14 mouse cellular contexts compared by ENCODE assay signal in the genomic region with DNA sequence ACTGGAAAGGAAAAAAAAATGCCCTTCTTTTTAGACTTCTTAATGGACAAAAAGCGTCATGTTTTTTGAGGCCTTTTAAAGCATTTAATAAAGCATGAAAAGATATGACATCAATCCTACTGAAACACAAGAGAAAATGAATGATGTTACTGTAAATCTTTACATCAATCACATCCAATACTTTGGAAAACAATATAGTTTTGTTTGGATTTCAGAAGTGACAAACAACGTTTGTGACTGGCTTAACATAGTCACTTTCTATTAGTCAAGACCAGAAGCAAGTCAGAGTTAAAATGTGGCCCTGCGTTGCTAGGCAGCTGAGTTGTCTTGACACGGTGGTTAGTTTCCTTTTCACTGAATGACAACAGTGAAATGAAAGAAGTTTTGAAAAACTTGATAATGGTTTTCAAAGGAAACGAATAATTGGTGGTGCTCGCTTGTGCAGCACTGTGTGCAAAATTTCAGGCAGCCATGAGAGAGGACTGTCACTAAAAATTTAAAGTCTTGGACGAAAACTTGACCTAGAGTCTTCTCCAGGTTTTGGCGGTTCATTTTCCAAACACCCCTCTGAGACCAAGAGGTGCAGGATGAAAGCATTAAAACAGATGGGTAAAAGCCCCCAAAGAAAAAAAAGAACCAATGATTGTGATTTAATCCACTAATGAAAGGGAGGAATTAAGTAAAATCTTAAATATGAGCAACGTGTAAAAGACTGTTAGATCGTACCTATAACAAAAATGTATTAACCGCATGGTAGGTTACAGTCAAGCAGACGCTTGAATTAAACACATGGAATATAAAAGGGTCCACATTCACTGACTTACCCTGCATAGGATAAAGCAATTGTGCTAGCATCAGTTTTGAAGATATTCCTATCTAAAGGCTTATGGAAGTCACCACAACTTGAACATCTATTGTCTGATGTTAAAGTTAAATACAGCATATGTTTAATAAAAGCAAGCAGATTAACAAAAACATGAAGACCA.
DNase-seq lines count a peak whose midpoint lies in the region; ATAC-seq and TF ChIP-seq lines count a peak whose summit lies in the region.
"Had no signal": no experiment of that assay in that cellular context is flagged by ENCODE, and none has a peak within 500 bp of the region (broad histone marks: within the 10 kb centered on the region; RNA-seq: fewer than 3 reads in every experiment).

No protein-coding gene starts in this region.

- no peaks in the 10 kb centered on the region for H3K9me3 ChIP-seq in forebrain, embryonic 10.5 days
- no peaks in the 10 kb centered on the region for H3K9me3 ChIP-seq in forebrain, embryonic 16.5 days (ENCODE audit: control insufficient read depth, low read length)
- H3K9me3 ChIP-seq in hindbrain, embryonic 13.5 days: no peaks in the 10 kb centered on the region
- no peaks in the 10 kb centered on the region for H3K9me3 ChIP-seq in neural tube, embryonic 14.5 days (ENCODE audit: control insufficient read depth, low read length)
- H3K9me3 ChIP-seq: heart, embryonic 12.5 days had no signal

- H3K4me2 ChIP-seq in forebrain, embryonic 16.5 days (ENCODE audit: low read length): no peak overlapping the region
- no peak overlapping the region for H3K4me2 ChIP-seq in hindbrain, embryonic 13.5 days
- no peak overlapping the region for H3K4me2 ChIP-seq in neural tube, embryonic 14.5 days (ENCODE audit: low read depth, low read length)
- H3K4me2 ChIP-seq: heart, embryonic 12.5 days had no signal

- H3K36me3 ChIP-seq in forebrain, embryonic 10.5 days (replicated peaks): no peaks in the 10 kb centered on the region
- no peaks in the 10 kb centered on the region for H3K36me3 ChIP-seq in forebrain, embryonic 16.5 days (ENCODE audit: control insufficient read depth, insufficient read depth)
- no peaks in the 10 kb centered on the region for H3K36me3 ChIP-seq in hindbrain, embryonic 13.5 days
- no peaks in the 10 kb centered on the region for H3K36me3 ChIP-seq in neural tube, embryonic 14.5 days (ENCODE audit: control insufficient read depth, insufficient read depth, low read length)
- H3K36me3 ChIP-seq: heart, embryonic 12.5 days had no signal

- no peak for ATAC-seq in forebrain, embryonic 16.5 days
- ATAC-seq in hindbrain, embryonic 13.5 days (ENCODE audit: low FRiP score): 0 out of 2 replicates have a peak, but pooled peaks have one; percentile 21
- ATAC-seq in neural tube, embryonic 14.5 days (ENCODE audit: low read depth): no peak
- ATAC-seq: inflammation-experienced regulatory T-cells, adult 6 months had no signal

- WGBS in forebrain, embryonic 10.5 days: 36% methylated on average over 12 of the region's 12 CpGs
- WGBS in forebrain, embryonic 16.5 days: 8% methylated on average over 12 of the region's 12 CpGs
- 25% methylated on average over 12 of the region's 12 CpGs for WGBS in hindbrain, embryonic 13.5 days
- WGBS in neural tube, embryonic 14.5 days: 25% methylated on average over 12 of the region's 12 CpGs

- peak overlapping the region; percentile 34; the same call in 1 of the 2 replicates for H3K4me3 ChIP-seq in forebrain, embryonic 10.5 days
- H3K4me3 ChIP-seq in forebrain, embryonic 16.5 days (replicated peaks; ENCODE audit: low read length): no peak overlapping the region
- no peak overlapping the region for H3K4me3 ChIP-seq in hindbrain, embryonic 13.5 days
- no peak overlapping the region for H3K4me3 ChIP-seq in neural tube, embryonic 14.5 days (ENCODE audit: low read depth, low read length)
- no peak overlapping the region for H3K4me3 ChIP-seq in gastrocnemius, adult 2 months
- H3K4me3 ChIP-seq: heart, embryonic 12.5 days had no signal

- intact Hi-C loops in gastrocnemius, adult 2 months (cut with DNase I): no loop called here

- H3K9ac ChIP-seq in forebrain, embryonic 16.5 days (replicated peaks; ENCODE audit: low read depth, low read length): no peak overlapping the region
- no peak overlapping the region for H3K9ac ChIP-seq in hindbrain, embryonic 13.5 days
- no peak overlapping the region for H3K9ac ChIP-seq in neural tube, embryonic 14.5 days (replicated peaks; ENCODE audit: low read depth, low read length)
- H3K9ac ChIP-seq: heart, embryonic 12.5 days; liver, embryonic 14.5 days had no signal

- peak; percentile 25 for DNase-seq in forebrain, embryonic 10.5 days (ENCODE audit: extremely low spot score, low spot score)
- peak; percentile 66 for DNase-seq in embryo, embryonic 10.5 days (ENCODE audit: low spot score)
- DNase-seq in lung, postnatal 36 days: no peak
- DNase-seq in gastrocnemius, postnatal 10 days: no peak
- DNase-seq in gastrocnemius, adult 2 months: no peak
- DNase-seq: adrenal gland, adult 2 months; kidney, postnatal 36 days had no signal

- H3K27ac ChIP-seq in forebrain, embryonic 10.5 days: peak overlapping the region; percentile 81
- no peak overlapping the region for H3K27ac ChIP-seq in forebrain, embryonic 16.5 days (ENCODE audit: low read length)
- H3K27ac ChIP-seq in hindbrain, embryonic 13.5 days: peak overlapping the region; percentile 71; the same call in 1 of the 2 replicates
- H3K27ac ChIP-seq in neural tube, embryonic 14.5 days (ENCODE audit: low read depth, low read length): peak overlapping the region; percentile 62; the same call in 1 of the 2 replicates
- H3K27ac ChIP-seq in gastrocnemius, adult 2 months: no peak overlapping the region
- H3K27ac ChIP-seq: liver, embryonic 14.5 days; macrophage had no signal

- H3K4me1 ChIP-seq in forebrain, embryonic 10.5 days: peaks cover 53% of the 10 kb centered on the region
- 0 out of 2 replicates have a peak, but pooled peaks cover 3% of the 10 kb centered on the region for H3K4me1 ChIP-seq in forebrain, embryonic 16.5 days (replicated peaks; ENCODE audit: control insufficient read depth, insufficient read depth, low read length)
- peaks cover 14% of the 10 kb centered on the region; the same call in 1 of the 2 replicates for H3K4me1 ChIP-seq in hindbrain, embryonic 13.5 days (replicated peaks)
- H3K4me1 ChIP-seq in neural tube, embryonic 14.5 days (ENCODE audit: control insufficient read depth, insufficient read depth, low read length): peaks cover 7% of the 10 kb centered on the region; the same call in 1 of the 2 replicates
- H3K4me1 ChIP-seq: heart, embryonic 12.5 days had no signal

- peaks cover 43% of the 10 kb centered on the region for H3K27me3 ChIP-seq in forebrain, embryonic 10.5 days (ENCODE audit: poor library complexity, severe bottlenecking)
- H3K27me3 ChIP-seq in forebrain, embryonic 16.5 days (replicated peaks; ENCODE audit: control insufficient read depth, insufficient read depth, low read length): peaks cover 9% of the 10 kb centered on the region
- peaks cover 32% of the 10 kb centered on the region for H3K27me3 ChIP-seq in hindbrain, embryonic 13.5 days
- no peaks in the 10 kb centered on the region for H3K27me3 ChIP-seq in neural tube, embryonic 14.5 days (ENCODE audit: control insufficient read depth, insufficient read depth, low read length)
- H3K27me3 ChIP-seq: heart, embryonic 12.5 days had no signal

- no peak for TF ChIP-seq CTCF in gastrocnemius, adult 2 months (IDR thresholded peaks at IDR 0.05)

Comparison
In these comparisons a context has a peak if more than half of its experiments do, and no peak if none do; other contexts are left out.
1. H3K27ac ChIP-seq: peak in forebrain, embryonic 10.5 days (single experiment), hindbrain, embryonic 13.5 days (single experiment) and neural tube, embryonic 14.5 days (single experiment); none in forebrain, embryonic 16.5 days (single experiment) and gastrocnemius, adult 2 months (single experiment).
2. DNase-seq: peak in forebrain, embryonic 10.5 days (single experiment) and embryo, embryonic 10.5 days (single experiment); none in lung, postnatal 36 days (single experiment), gastrocnemius, postnatal 10 days (single experiment) and gastrocnemius, adult 2 months (single experiment).